Mouse (Mus musculus) hindlimb bud, embryonic 11.5 days (tissue): ENCODE measurements at regions not wholly inside any gene's neighbourhood (a gene's known extent, or its start where the extent isn't known, plus 50 kb on each side); places are given as distances from the start of the nearest gene placed in this dataset.
A peak's percentile ranks its signal among the peaks of the same experiment; 100 is the strongest.

Experiments used
- DNase-seq: peaks from one replicate; pipeline ENCODE4 v3.0.0-alpha.2; 2012; ENCODE audit warnings: low read depth, low spot score; ENCODE audit errors: extremely low spot score

GRCm38 (mm10) chr11:56166849-56167248, 126.0 kb upstream of the Nmur2 start:
- no peak for DNase-seq

GRCm38 (mm10) chr11:56165759-56166158, 124.9 kb upstream of the Nmur2 start:
- no peak for DNase-seq

GRCm38 (mm10) chr11:56160286-56160685, 119.5 kb upstream of the Nmur2 start:
- DNase-seq = no peak

GRCm38 (mm10) chr11:56159412-56160074, 118.7 kb upstream of the Nmur2 start:
- peak; percentile 22 for DNase-seq

- DNase-seq = no peak
These were observed 110.1 kb upstream of the Nmur2 start for GRCm38 (mm10) chr11:56150825-56151342.

GRCm38 (mm10) chr11:56149752-56150151, 108.9 kb upstream of the Nmur2 start:
- DNase-seq = no peak

- no peak for DNase-seq
These were observed 108.1 kb upstream of the Nmur2 start for GRCm38 (mm10) chr11:56148956-56149355.

- DNase-seq = no peak
These were observed 105.9 kb upstream of the Nmur2 start for GRCm38 (mm10) chr11:56146708-56147107.

GRCm38 (mm10) chr11:56131339-56131823, 90.6 kb upstream of the Nmur2 start:
- DNase-seq = peak; percentile 37

- DNase-seq = no peak
These were observed 75.9 kb upstream of the Nmur2 start for GRCm38 (mm10) chr11:56116553-56117232.

- DNase-seq = peak; percentile 53
These were observed 67.1 kb upstream of the Nmur2 start for GRCm38 (mm10) chr11:56107929-56108328.

GRCm38 (mm10) chr11:56105632-56106031, 64.8 kb upstream of the Nmur2 start:
- DNase-seq = peak; percentile 39

- DNase-seq = no peak
These were observed 52.1 kb upstream of the Nmur2 start for GRCm38 (mm10) chr11:56092891-56093290.
